Mouse (Mus musculus): ENCODE measurements around the gene Tnfrsf8. TPM values are rescaled to one million over a fixed set of nuclear protein-coding genes. Genes with fewer than 3 reads are reported as not detected.

Tnfrsf8 gene
- total RNA-seq, 2 experiments from 2014 or later: 0.31 TPM; not detected in 1

DNA sequence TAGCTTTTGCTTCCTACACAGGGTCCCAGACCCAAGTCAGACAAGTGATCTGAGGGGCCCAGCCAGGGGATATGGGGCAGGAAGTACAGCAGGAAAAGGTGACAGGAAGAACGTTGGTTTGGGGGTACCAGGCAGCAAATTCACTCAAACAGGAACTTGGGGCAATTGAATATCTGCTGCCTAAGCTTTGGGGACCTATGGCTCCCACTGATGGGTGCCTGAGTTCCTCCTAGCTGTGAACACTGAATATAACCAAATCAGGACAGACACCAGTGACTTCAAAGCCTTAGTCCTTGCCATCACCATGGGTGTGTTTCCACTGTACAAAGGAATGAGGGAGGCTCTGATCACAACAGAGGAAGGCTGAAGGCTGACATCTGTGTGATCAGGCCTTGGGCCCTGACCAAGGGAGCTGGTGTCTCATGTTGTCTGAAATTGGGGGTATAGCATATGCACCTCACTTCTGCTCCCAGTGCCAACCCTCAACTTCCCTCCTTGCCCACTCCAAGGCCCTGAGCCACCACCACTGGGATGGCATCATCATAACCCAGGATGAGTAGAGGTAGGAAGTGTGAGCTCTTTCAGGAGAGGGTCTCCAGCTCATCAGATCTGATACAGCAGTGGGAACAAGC, 72.1 kb downstream of the Tnfrsf8 start:
- ATAC-seq (replicated peaks; ENCODE audit: low FRiP score, low TSS enrichment, poor library complexity, severe bottlenecking): no peak

- no peak for ATAC-seq (replicated peaks; ENCODE audit: low FRiP score, low TSS enrichment, poor library complexity, severe bottlenecking)
Measured at GRCm38 (mm10) chr4:145240723-145241231, 74.2 kb downstream of the Tnfrsf8 start.

GRCm38 (mm10) chr4:145239049-145239830, 75.7 kb downstream of the Tnfrsf8 start:
- no peak for ATAC-seq (replicated peaks; ENCODE audit: low FRiP score, low TSS enrichment, poor library complexity, severe bottlenecking)

- ATAC-seq (replicated peaks; ENCODE audit: low FRiP score, low TSS enrichment, poor library complexity, severe bottlenecking): no peak
Measured at GRCm38 (mm10) chr4:145236027-145236426, 78.9 kb downstream of the Tnfrsf8 start.

DNA sequence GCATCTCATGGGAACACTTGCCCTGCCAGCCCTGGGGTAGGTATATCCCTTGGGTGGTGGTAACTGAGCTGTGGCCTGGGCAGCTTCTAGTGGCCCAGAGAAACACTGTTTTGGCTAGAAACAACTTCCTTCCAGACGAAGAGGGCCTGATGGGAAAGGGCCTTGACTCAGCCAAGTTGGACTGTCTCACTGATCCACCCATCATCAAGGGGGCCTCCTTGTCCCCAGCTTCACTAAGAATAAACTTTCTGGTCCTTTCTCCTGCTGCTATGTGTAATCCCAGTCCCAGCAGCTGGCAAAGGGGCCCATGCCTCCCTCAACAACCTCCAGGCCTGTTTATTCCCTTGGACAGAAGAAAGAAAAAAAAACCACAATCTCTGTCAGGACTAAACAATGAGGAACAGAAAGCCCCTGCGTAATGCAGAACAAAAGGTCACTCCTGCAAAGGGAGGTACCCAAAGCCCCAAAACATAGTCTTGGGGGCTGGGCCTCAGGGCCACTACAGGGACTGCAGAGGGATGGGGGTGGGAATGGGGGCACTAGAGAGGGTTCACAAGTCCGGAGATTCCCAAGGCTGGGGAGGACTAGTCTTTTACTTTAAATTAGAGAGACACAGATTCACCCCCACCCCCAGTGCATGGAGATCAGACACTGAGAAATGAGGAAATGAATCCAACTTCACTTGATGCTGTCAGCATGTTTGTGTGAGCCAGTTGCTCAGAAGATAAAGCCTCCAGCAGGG, 81.3 kb downstream of the Tnfrsf8 start:
- no peak for ATAC-seq (replicated peaks; ENCODE audit: low FRiP score, low TSS enrichment, poor library complexity, severe bottlenecking)

- no peak for ATAC-seq (replicated peaks; ENCODE audit: low FRiP score, low TSS enrichment, poor library complexity, severe bottlenecking)
Measured at GRCm38 (mm10) chr4:145231732-145232131, 83.2 kb downstream of the Tnfrsf8 start.

- ATAC-seq (replicated peaks; ENCODE audit: low FRiP score, low TSS enrichment, poor library complexity, severe bottlenecking): no peak
Measured at GRCm38 (mm10) chr4:145230647-145231046, 84.3 kb downstream of the Tnfrsf8 start.

GRCm38 (mm10) chr4:145229524-145230163, 85.3 kb downstream of the Tnfrsf8 start:
- ATAC-seq (replicated peaks; ENCODE audit: low FRiP score, low TSS enrichment, poor library complexity, severe bottlenecking): 0 out of 2 replicates have a peak, but pooled peaks have one; percentile 24

DNA sequence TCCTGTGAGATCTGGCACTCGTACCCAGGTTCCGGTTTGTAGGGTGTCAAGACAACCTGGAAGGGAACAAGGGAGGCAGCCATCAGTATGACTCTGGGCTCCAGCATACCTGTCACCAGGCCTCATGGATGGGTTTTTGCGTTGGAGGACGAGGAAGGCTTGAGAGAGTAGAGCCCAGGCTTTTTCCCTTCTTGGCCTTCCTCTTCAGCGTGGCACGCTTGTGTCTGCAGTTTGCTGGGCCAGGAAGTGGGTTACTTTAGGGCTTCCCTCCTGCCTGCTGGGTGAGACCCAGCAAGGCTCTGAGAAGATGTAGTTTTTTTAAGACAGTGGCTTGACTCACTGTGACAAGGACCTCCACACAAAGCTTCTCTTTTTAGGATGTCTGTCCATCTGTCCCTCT, 85.9 kb downstream of the Tnfrsf8 start:
- ATAC-seq (replicated peaks; ENCODE audit: low FRiP score, low TSS enrichment, poor library complexity, severe bottlenecking): no peak

GRCm38 (mm10) chr4:145224613-145225012, 90.4 kb downstream of the Tnfrsf8 start:
- no peak for ATAC-seq (replicated peaks; ENCODE audit: low FRiP score, low TSS enrichment, poor library complexity, severe bottlenecking)

DNA sequence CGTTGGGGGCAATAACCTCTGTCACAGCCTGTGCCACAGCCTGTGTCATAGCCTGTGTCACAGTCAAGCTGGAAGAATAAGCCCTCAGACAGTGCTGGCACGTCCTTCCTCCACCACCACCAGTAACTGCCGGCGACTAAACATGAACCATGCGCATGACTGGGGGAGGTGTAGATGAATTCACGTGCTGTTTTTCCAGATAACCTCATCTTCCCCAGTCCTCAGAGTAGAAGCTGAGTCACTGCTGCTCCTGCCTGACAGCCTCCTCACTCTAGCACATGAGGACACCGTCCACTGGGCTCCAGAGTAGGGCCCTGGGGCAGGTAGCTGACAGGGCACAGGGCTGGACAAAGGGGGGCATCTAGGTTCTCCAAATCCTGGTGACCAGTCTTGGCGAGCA, 92.9 kb downstream of the Tnfrsf8 start:
- ATAC-seq (replicated peaks; ENCODE audit: low FRiP score, low TSS enrichment, poor library complexity, severe bottlenecking): peak; percentile 94

DNA sequence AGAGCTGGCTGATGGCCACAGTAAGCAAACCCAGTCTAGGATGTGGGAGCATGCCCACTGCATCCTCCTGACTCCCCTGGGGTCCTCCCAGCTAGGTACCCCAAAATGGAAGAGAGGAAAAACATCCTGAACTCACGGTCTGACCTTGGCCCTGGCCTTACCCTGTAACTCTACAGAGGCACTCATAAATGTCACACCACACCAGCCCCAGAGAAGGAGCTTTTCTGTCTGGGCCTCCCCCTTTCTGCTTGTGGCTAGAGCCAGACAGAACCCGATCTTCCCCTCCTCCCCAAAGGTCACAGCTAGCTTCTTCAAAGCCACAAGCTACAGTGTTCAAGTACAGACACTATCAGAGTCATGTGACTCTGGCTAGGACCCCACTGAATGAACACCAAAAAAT, 93.6 kb downstream of the Tnfrsf8 start:
- no peak; the same call in 1 of the 2 replicates for ATAC-seq (replicated peaks; ENCODE audit: low FRiP score, low TSS enrichment, poor library complexity, severe bottlenecking)

- ATAC-seq (replicated peaks; ENCODE audit: low FRiP score, low TSS enrichment, poor library complexity, severe bottlenecking): no peak
Measured at GRCm38 (mm10) chr4:145220001-145220400, 95.0 kb downstream of the Tnfrsf8 start.

DNA sequence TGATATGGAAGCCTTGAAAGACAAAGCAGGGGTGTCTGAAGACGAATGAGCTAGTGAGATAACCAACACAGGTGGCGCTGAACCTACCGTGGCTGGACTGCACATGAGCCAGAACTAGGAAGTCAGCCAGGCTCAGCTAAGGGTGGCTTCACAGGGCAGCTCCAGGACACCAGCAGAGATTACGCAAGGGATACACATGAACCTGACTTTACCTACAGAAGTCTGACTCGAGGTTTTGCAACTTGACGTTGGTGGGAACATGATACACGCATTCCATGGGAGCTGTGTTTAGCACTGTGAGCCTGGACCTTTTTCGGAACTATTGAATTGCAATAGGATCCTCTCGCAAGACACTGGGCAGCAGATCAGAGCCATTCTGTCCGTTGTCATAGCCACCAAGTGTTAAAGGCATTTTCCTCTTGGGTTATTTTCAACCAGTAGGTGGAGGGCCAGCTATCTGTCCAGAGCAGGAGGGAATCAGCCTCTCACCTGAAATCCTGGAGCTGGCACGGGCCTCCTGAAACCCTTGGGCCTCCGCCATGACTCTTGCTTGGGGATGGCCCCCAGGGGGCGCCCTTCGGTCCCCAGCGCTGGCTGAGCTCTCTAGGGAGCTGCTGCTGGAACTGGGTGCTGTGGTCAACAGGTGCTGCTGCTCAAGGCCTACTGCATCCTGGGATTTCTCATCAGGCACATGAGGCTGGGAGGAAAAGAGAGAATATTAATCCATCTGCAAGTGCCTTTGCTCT, 95.6 kb downstream of the Tnfrsf8 start:
- peak; percentile 29; the same call in 1 of the 2 replicates for ATAC-seq (replicated peaks; ENCODE audit: low FRiP score, low TSS enrichment, poor library complexity, severe bottlenecking)

- no peak for ATAC-seq (replicated peaks; ENCODE audit: low FRiP score, low TSS enrichment, poor library complexity, severe bottlenecking)
Measured at GRCm38 (mm10) chr4:145217837-145218236, 97.1 kb downstream of the Tnfrsf8 start.

Measured in megakaryocyte-erythroid progenitor cell, adult 5-6 weeks (primary cell).